Mouse (Mus musculus) hindbrain, postnatal 0 days (tissue): Measurements from ENCODE around the gene Zfp704. TPM values are rescaled to one million over a fixed set of nuclear protein-coding genes. Genes with fewer than 3 reads are reported as not detected.

Experiments used
- ATAC-seq: fragments of 200-750 bp; cut with Nextera tagmentation; 2 replicates; pipeline ENCODE4 v1.8.0; 2017; ENCODE audit warnings: mild to moderate bottlenecking, moderate TSS enrichment, moderate library complexity
- DNase-seq: peaks from one replicate; pipeline ENCODE4 v3.0.0-alpha.2; 2015; ENCODE audit warnings: low spot score
- H3K27ac ChIP-seq: fragments of 300-500 bp; sonication (generic); 2 replicates; pipeline ENCODE4 v1.5.1; 2014; ENCODE audit warnings: mild to moderate bottlenecking
- H3K27me3 ChIP-seq: fragments of 300-500 bp; sonication (generic); 2 replicates; pipeline ENCODE4 v1.6.1; 2014; ENCODE audit warnings: low read length, mixed read lengths; ENCODE audit not compliant: insufficient read depth
- H3K36me3 ChIP-seq: fragments of 300-500 bp; sonication (generic); 2 replicates; pipeline ENCODE4 v1.6.1; 2014; ENCODE audit warnings: low read length, mixed read lengths; ENCODE audit not compliant: insufficient read depth
- H3K4me1 ChIP-seq: fragments of 300-500 bp; sonication (generic); 2 replicates; pipeline ENCODE4 v1.6.1; 2014; ENCODE audit warnings: antibody characterized with exemption, low read length, mixed read lengths; ENCODE audit not compliant: insufficient read depth
- H3K4me2 ChIP-seq: fragments of 300-500 bp; sonication (generic); 2 replicates; pipeline ENCODE4 v1.6.1; 2014; ENCODE audit warnings: low read depth, mild to moderate bottlenecking, low read length, moderate library complexity, mixed read lengths
- H3K4me3 ChIP-seq: fragments of 300-500 bp; sonication (generic); 2 replicates; pipeline ENCODE4 v1.5.1; 2014; ENCODE audit warnings: low read length
- H3K9ac ChIP-seq: fragments of 300-500 bp; sonication (generic); replicated peaks from 2 replicates; pipeline ENCODE4 v1.6.1; 2014; ENCODE audit warnings: mild to moderate bottlenecking, low read length, moderate library complexity, mixed read lengths
- H3K9me3 ChIP-seq: fragments of 300-500 bp; sonication (generic); 2 replicates; pipeline ENCODE4 v1.6.1; 2016; ENCODE audit warnings: low read length, mixed read lengths
- CTCF ChIP-seq: IDR thresholded peaks from 2 replicates; pipeline ENCODE4 v1.5.1; 2016; ENCODE audit warnings: antibody characterized with exemption, control low read depth, low read depth
- WGBS: fragments of 180-500 bp; shearing (Covaris S2); extraction: QIAGEN DNeasy Blood & Tissue Kit; methylation state at CpG from one replicate; pipeline ENCODE4 v1.1.7; 2014; 5-methylcytosine and 5-hydroxymethylcytosine counted together
- polyA plus RNA-seq: library from polyadenylated mRNA; unstranded; fragments of >200 nt; fragmentation: Nextera tagmentation; extraction: Ambion mirVana; gene quantifications from 2 replicates; pipeline ENCODE4 v1.2.1, GENCODE M21; 2015
- total RNA-seq: library from RNA; depleted of rRNA; stranded (reverse); fragments of >200 nt; gene quantifications from 2 replicates; pipeline ENCODE4 v1.2.3, GENCODE M21; 2014; rRNA removed

Gene Zfp704
- total RNA-seq (57.5 and 58.4 TPM in 2 replicates), polyA plus RNA-seq (10.3 and 11.2 TPM in 2 replicates)

DNA sequence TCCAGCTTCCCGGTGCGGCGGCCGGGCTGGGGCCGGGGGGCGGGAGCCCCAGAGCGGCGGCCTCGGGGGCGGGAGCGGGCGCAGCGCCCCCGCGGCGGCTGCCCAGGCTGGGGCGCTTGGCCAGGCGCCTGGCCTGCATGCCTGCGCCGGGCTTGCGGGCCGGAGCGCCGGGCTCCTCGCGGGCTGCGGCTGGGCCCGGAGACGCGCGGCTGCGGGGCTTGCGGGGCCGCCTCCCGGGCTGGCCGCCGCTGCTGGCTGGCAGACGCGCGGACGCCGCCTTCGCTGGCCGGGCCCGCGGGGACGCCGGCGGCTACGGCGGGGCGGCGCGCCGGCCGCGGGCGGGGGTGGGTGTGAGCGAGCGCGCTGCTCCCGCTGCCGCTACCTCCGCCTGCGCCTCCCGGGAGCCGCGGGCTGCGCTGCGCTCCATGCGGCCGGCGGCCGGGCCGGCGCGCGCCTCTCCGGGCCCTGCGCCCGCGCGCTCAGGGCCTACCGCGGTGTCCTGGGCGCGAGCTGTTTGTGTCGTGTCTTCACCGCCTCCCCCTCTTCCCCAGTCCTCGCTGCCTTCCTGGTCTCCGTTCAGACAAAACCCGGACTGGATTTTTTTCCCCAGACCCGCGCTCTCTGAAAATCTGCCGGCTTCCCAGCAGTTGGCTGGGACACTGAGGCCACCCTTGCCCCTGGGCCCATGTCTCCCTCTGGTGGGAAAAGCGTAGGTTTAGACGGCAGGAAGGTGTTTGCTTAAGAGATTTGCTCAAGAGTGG lies at the start of gene Zfp704:
Zfp704 (minus strand) TSS at position 505 of the 761 bp plus-strand sequence.
- no peaks in the 10 kb centered on the region for H3K27me3 ChIP-seq
- no peaks in the 10 kb centered on the region for H3K9me3 ChIP-seq
- peak within 1 kb of the TSS; percentile 65 for H3K4me2 ChIP-seq
- H3K4me3 ChIP-seq: peak within 1 kb of the TSS; percentile 89
- H3K36me3 ChIP-seq: no peaks in the 10 kb centered on the region
- peak; percentile 95 for DNase-seq
- WGBS: under 1% methylated on average over 55 of the region's 97 CpGs
- peak within 1 kb of the TSS; percentile 94 for H3K9ac ChIP-seq
- peaks cover 10% of the 10 kb centered on the region; the same call in 1 of the 2 replicates for H3K4me1 ChIP-seq
- TF ChIP-seq CTCF: peak; percentile 73
- ATAC-seq: peak; percentile 93
- peak within 1 kb of the TSS; percentile 95 for H3K27ac ChIP-seq

DNA sequence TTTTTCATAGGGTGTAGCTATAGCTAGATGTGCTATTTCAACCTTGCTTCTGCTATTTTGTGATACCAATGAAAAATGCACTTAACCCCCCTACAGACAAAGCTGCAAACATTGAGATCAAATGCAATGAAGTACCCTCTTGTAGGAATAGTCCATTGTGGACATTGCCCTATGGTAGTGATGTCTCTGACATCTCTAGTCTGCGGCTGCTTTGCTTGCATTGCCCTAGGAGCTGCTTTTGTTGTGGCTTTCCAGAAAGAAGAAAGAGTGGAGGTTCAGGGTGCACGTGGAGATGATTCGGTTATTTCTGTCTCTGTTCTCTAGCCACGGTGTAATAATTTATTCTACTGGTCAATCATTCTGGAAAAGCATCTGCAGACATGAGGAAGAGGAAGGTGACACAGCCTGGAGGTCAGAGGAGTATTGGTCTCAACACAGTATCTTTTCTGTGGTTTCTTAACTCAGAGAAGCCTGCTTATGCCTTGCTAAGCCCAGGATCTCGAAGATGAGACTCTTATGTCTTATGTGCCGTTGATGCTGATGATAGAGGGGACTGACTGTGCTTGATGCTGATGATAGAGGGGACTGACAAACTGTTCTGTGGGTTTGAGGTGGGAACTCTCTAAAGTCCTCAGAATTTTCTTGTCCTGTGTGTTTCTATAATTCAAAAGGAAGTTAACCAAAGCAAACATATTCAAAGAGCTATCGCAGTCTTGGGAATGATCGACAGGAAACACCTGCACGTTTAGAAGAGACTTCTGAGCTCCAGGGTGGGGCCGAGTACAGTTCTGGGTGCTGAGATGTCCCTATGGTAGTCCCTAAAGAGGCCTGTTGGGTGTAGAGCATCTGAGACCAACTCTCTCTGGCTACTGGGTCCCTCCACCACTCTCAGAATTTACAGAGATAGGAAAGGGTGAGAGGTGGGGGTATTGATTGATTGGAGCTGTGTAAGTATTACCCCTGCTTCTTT lies 23.4 kb upstream of the Zfp704 start:
- Histone ChIP-seq H3K36me3 (no peaks in the 10 kb centered on the region), H3K4me3 (no peak overlapping the region), H3K4me2 (no peak overlapping the region), H3K9ac (no peak overlapping the region), H3K27ac (no peak overlapping the region), H3K4me1 (peaks cover 8% of the 10 kb centered on the region; the same call in 1 of the 2 replicates), H3K9me3 (no peaks in the 10 kb centered on the region), H3K27me3 (no peaks in the 10 kb centered on the region)
- ATAC-seq (no peak), DNase-seq (no peak)
- no peak for TF ChIP-seq CTCF
- WGBS: 85% methylated on average over 10 of the region's 10 CpGs

DNA sequence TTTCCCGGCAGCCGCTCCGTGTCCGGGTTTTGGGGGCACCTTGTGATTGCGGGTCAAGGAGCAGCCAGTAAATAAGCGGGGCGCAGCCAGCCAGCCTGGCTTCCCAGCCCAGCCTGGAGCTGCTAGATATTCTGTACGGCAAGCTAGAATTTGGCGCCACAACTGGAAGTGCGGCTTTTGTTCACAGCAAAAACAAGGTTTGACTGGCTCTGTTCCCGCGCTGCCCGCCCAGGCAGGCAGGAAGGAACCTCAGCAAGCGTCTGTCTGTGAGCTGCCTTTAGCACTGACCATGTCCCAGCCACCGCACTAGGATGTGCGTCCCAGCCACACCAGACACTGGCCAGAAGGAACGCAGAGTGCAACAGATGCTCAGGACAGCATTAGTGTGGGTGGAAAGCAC lies 20.1 kb upstream of the Zfp704 start:
- Histone ChIP-seq H3K36me3 (no peaks in the 10 kb centered on the region), H3K4me2 (peak overlapping the region; percentile 46), H3K9ac (no peak overlapping the region; the same call in 1 of the 2 replicates), H3K27ac (no peak overlapping the region), H3K27me3 (no peaks in the 10 kb centered on the region), H3K4me3 (peak overlapping the region; percentile 18), H3K4me1 (peaks cover 8% of the 10 kb centered on the region; the same call in 1 of the 2 replicates), H3K9me3 (no peaks in the 10 kb centered on the region)
- 7% methylated on average over 17 of the region's 17 CpGs for WGBS
- DNase-seq (peak; percentile 77), ATAC-seq (peak; percentile 89)
- TF ChIP-seq CTCF: no peak

DNA sequence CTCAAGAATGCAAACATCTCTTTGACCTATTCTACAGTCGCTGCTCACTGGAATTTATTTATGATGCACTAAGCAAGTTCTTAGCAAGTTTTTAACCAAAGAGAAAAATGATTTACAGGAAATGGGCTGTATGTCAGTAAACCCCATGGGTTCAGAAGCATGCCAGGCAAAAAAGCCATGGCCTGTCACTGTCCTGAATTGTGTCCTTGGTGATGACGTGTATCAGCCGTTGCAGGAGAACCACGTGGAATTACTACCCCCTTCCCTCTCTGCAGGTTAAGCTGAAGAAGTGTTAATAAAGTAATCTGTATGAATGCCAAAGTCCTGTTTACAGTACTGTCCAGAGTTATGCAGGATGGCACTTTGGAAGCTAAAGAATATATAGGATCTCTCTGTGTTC lies 18.2 kb upstream of the Zfp704 start:
- H3K36me3 ChIP-seq: no peaks in the 10 kb centered on the region
- DNase-seq: no peak
- no peaks in the 10 kb centered on the region for H3K27me3 ChIP-seq
- H3K4me2 ChIP-seq: no peak overlapping the region
- 57% methylated on average over 4 of the region's 4 CpGs for WGBS
- no peak overlapping the region for H3K27ac ChIP-seq
- ATAC-seq: no peak
- no peaks in the 10 kb centered on the region for H3K9me3 ChIP-seq
- peaks cover 8% of the 10 kb centered on the region; the same call in 1 of the 2 replicates for H3K4me1 ChIP-seq
- TF ChIP-seq CTCF: no peak
- no peak overlapping the region for H3K9ac ChIP-seq
- no peak overlapping the region for H3K4me3 ChIP-seq

DNA sequence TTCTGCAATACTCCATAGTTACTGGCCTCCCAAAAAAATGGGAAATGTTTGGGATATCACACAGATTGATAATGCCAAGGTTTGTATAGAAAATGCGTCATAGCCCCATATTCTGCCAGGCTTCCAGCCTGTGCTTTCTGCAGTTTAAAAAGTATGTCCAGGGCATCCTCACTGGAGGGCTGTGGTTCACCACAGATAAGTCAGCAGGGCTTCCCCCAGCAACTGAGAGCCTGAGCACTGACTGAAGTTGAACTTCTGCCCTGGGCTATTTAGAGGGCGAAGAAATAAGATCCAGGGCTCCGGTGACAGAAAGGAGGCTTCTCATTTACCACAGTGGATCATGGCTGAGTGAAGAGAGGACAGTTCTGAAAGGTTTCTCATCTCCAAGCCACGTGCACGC lies 16.3 kb upstream of the Zfp704 start:
- WGBS: 77% methylated on average over 5 of the region's 5 CpGs
- ATAC-seq: no peak

DNA sequence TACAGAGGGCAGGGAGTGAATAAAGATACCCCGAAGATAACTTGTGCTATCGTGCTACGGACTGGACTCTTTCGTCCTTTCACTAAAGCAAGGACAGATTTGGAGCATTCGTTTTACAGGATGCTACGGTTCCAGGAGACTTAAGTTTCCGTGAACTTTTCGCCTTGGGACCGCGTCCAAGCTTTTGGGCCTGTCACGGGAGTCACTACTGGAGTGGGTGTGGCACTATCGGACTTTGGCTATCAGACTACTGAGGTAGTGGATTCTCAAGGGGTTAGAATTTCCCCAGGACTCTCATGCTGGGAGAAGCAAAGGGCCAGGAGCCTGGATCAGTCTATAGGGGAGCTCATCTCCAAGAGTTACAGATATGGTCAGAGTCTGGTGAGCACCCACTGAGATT lies 10.7 kb upstream of the Zfp704 start:
- Histone ChIP-seq H3K4me2 (no peak overlapping the region), H3K4me3 (no peak overlapping the region), H3K4me1 (no peaks in the 10 kb centered on the region), H3K9me3 (no peaks in the 10 kb centered on the region), H3K36me3 (no peaks in the 10 kb centered on the region), H3K27me3 (no peaks in the 10 kb centered on the region), H3K27ac (no peak overlapping the region), H3K9ac (no peak overlapping the region)
- 92% methylated on average over 12 of the region's 12 CpGs for WGBS
- TF ChIP-seq CTCF: no peak
- DNase-seq (no peak), ATAC-seq (no peak)

More for the DNA sequence above, 16.3 kb upstream of the Zfp704 start:
- H3K27me3 ChIP-seq: no peaks in the 10 kb centered on the region
- H3K9me3 ChIP-seq: no peaks in the 10 kb centered on the region
- peaks cover 8% of the 10 kb centered on the region; the same call in 1 of the 2 replicates for H3K4me1 ChIP-seq
- DNase-seq: no peak
- TF ChIP-seq CTCF: no peak
- no peak overlapping the region for H3K9ac ChIP-seq
- no peaks in the 10 kb centered on the region for H3K36me3 ChIP-seq
- H3K4me3 ChIP-seq: no peak overlapping the region
- no peak overlapping the region for H3K4me2 ChIP-seq
- no peak overlapping the region for H3K27ac ChIP-seq
